Mouse (Mus musculus) limb, embryonic 14.5 days (tissue): ENCODE results near the gene Pnmt. TPM values are rescaled to one million over a fixed set of nuclear protein-coding genes. Genes with fewer than 3 reads are reported as not detected.
A peak's percentile ranks its signal among the peaks of the same experiment; 100 is the strongest.

Source experiments
- ATAC-seq: fragments of 200-750 bp; cut with Nextera tagmentation; 2 replicates; pipeline ENCODE4 v1.8.0; 2017; ENCODE audit warnings: low read depth, moderate number of reproducible peaks, moderate TSS enrichment; ENCODE audit not compliant: low FRiP score
- DNase-seq: peaks from one replicate; pipeline ENCODE4 v3.0.0-alpha.2; 2015; ENCODE audit warnings: low spot score
- H3K27ac ChIP-seq: fragments of 300-500 bp; sonication (generic); replicated peaks from 2 replicates; pipeline ENCODE4 v1.5.1; 2014; ENCODE audit warnings: low read depth, mild to moderate bottlenecking, low read length, moderate library complexity, mixed read lengths
- H3K27me3 ChIP-seq: fragments of 300-500 bp; sonication (generic); 2 replicates; pipeline ENCODE4 v1.6.1; 2014; ENCODE audit warnings: low read length, mixed read lengths; ENCODE audit not compliant: control insufficient read depth, insufficient read depth
- H3K36me3 ChIP-seq: fragments of 300-500 bp; sonication (generic); 2 replicates; pipeline ENCODE4 v1.6.1; 2014; ENCODE audit warnings: mild to moderate bottlenecking, low read length, moderate library complexity, mixed read lengths; ENCODE audit not compliant: control insufficient read depth, insufficient read depth
- H3K4me1 ChIP-seq: fragments of 300-500 bp; sonication (generic); 2 replicates; pipeline ENCODE4 v1.6.1; 2014; ENCODE audit warnings: antibody characterized with exemption, low read length, mixed read lengths; ENCODE audit not compliant: control insufficient read depth, insufficient read depth
- H3K4me2 ChIP-seq: fragments of 300-500 bp; sonication (generic); replicated peaks from 2 replicates; pipeline ENCODE4 v1.6.1; 2014; ENCODE audit warnings: low read depth, mild to moderate bottlenecking, low read length, moderate library complexity; ENCODE audit not compliant: severe bottlenecking
- H3K4me3 ChIP-seq: fragments of 300-500 bp; sonication (generic); replicated peaks from 2 replicates; pipeline ENCODE4 v1.5.1; 2014; ENCODE audit warnings: low read length
- H3K9ac ChIP-seq: fragments of 300-500 bp; sonication (generic); 2 replicates; pipeline ENCODE4 v1.6.1; 2014; ENCODE audit warnings: mild to moderate bottlenecking, low read depth, low read length, moderate library complexity; ENCODE audit not compliant: severe bottlenecking
- H3K9me3 ChIP-seq: fragments of 300-500 bp; sonication (generic); 2 replicates; pipeline ENCODE4 v1.6.1; 2016; ENCODE audit warnings: low read length; ENCODE audit not compliant: control insufficient read depth
- POLR2A ChIP-seq: fragments of 200-500 bp; IDR thresholded peaks from 2 replicates; pipeline ENCODE4 v1.8.0; 2012; ENCODE audit warnings: inconsistent platforms, mild to moderate bottlenecking, moderate library complexity, borderline replicate concordance; ENCODE audit not compliant: insufficient read depth, insufficient read length; ENCODE audit errors: extremely low read depth
- WGBS: fragments of 180-500 bp; shearing (Covaris S2); extraction: QIAGEN DNeasy Blood & Tissue Kit; methylation state at CpG from one replicate; pipeline ENCODE4 v1.1.7; 2014; 5-methylcytosine and 5-hydroxymethylcytosine counted together
- polyA plus RNA-seq, 2 experiments: library from polyadenylated mRNA; depleted of rRNA in 1 of 2; stranded (reverse) in 1 of 2; unstranded in 1 of 2; fragments of >200 nt; fragmentation: Nextera tagmentation in 1 of 2; extraction: Ambion mirVana in 1 of 2; gene quantifications; 2 replicates each; pipeline versions ENCODE4 v1.2.1 to v1.2.3; 2012 to 2014

Gene Pnmt
- polyA plus RNA-seq, 2 experiments: 1.3 to 1.4 TPM

DNA sequence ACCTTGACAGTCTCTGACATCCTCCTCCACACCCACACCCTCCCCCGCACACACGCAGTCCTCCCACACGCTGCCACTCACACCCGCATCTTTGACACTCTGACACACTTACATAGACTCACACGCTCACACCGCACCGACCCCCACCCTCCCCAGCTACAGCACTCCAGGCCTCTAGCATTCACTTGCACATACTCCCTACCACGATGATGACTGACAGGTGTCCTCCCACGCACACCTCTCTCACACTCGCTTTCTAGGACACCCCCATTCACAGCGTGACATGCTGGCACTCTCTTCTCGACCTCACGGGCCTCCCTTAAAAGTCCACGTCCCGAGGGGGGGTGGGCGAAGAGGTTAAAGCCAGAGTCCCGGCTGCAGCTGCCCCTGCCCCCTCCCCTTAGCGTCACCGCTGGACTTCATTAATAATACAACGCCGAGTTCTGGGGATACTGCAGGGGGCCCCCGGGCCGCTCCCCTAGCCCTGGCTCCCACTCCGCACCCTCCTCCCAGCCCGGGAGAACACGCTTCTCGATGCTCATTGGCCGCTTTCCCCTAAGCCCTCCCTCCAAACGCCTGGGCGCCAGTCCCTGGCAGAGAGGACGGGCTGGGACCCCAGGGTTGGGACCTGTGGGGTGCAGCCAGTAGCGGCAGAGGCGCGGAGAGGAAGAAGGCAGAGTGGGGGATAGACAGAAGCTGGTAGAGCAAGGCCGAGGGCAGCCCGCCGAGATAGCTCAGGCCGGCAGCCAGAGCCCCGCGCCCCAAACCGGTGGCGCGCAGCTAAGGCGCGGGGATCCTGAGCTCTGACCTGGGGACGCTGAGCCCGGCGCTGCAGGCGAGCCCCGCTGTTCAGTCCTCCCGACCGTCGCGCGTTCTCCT is 37.9 kb upstream of the Pnmt start, which contains the start of gene Ppp1r1b:
TSS of gene Ppp1r1b (plus strand) at position 322 of the 879 bp plus-strand sequence.
- no peak within 1 kb of the TSS for H3K27ac ChIP-seq
- peaks cover 5% of the 10 kb centered on the region; the same call in 1 of the 2 replicates for H3K4me1 ChIP-seq
- DNase-seq (no peak), ATAC-seq (peak; percentile 82)
- peak within 1 kb of the TSS; percentile 50 for H3K9ac ChIP-seq
- no peak for TF ChIP-seq POLR2A
- peaks cover 76% of the 10 kb centered on the region for H3K27me3 ChIP-seq
- H3K4me2 ChIP-seq: peak within 1 kb of the TSS; percentile 74
- no peaks in the 10 kb centered on the region for H3K36me3 ChIP-seq
- peak within 1 kb of the TSS; percentile 41 for H3K4me3 ChIP-seq
- whole genome bisulfite sequencing: 1% methylated on average over 46 of the region's 55 CpGs
- H3K9me3 ChIP-seq: no peaks in the 10 kb centered on the region

DNA sequence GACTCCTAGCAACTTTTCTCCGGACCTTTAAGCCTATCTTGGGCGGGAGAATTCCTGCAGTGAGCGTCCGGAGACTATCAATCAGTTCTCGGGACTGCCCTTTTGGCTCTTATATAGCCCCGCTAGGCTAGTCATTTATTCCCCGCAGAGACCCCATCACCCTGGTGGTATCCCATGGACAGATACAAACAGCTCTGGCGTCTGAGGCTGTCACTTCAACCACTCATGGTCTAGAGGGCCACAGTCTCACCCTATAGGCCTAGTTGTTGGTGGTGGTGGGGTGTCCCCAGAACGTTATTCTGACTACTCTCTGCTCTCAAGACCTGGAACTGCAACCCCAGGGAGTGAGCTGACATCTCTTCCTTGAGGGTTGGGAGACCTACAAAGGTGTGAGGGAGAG is 36.9 kb upstream of the Pnmt start:
- Histone ChIP-seq H3K9me3 (no peaks in the 10 kb centered on the region), H3K27me3 (peaks cover 76% of the 10 kb centered on the region), H3K9ac (peak overlapping the region; percentile 50; the same call in 1 of the 2 replicates), H3K4me3 (peak overlapping the region; percentile 41), H3K4me2 (peak overlapping the region; percentile 74), H3K27ac (no peak overlapping the region), H3K4me1 (peaks cover 5% of the 10 kb centered on the region; the same call in 1 of the 2 replicates), H3K36me3 (no peaks in the 10 kb centered on the region)
- no peak for DNase-seq
- TF ChIP-seq POLR2A: no peak
- ATAC-seq: no peak
- 8% methylated on average over 9 of the region's 9 CpGs for WGBS

DNA sequence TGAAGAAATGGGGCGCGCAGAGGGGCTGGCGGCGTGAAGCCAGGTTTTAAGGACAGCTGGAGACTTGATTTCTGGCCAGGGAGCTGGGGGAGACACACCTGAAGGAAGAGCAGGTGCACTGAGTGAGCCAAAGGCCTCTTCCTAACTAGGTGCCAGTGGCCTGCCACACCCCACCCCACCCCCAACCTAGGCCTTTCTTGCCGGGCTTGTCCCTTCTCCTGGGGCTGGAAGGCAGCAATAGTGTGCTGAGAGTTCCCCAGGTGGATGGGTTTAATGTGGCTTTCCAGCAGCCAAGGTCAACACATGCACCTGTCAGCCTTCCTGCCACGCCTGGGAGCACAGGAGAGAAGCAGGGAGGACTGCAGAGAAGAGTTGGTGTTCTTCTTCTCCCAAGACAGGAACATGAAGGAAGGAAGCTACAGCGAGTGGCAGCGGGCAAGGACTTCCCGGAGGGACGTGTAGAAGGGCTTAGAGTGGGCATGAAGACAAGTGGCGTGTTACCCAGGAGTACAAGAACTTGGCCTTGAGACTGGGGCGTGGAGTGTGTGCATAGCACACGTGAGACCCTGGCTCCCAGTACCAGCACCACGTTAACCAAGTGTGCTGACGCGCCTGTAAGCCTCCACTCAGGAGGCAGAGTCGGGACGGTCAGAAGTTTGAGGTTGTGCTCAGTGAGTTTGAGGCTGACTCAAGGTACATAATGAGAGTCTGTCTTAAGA is 33.8 kb upstream of the Pnmt start:
- Histone ChIP-seq H3K4me3 (no peak overlapping the region), H3K4me1 (peaks cover 13% of the 10 kb centered on the region; the same call in 1 of the 2 replicates), H3K27me3 (peaks cover 50% of the 10 kb centered on the region), H3K27ac (no peak overlapping the region), H3K9ac (no peak overlapping the region), H3K9me3 (no peaks in the 10 kb centered on the region), H3K4me2 (no peak overlapping the region), H3K36me3 (no peaks in the 10 kb centered on the region)
- DNase-seq (no peak), ATAC-seq (no peak)
- WGBS: 76% methylated on average over 18 of the region's 18 CpGs
- TF ChIP-seq POLR2A: no peak

DNA sequence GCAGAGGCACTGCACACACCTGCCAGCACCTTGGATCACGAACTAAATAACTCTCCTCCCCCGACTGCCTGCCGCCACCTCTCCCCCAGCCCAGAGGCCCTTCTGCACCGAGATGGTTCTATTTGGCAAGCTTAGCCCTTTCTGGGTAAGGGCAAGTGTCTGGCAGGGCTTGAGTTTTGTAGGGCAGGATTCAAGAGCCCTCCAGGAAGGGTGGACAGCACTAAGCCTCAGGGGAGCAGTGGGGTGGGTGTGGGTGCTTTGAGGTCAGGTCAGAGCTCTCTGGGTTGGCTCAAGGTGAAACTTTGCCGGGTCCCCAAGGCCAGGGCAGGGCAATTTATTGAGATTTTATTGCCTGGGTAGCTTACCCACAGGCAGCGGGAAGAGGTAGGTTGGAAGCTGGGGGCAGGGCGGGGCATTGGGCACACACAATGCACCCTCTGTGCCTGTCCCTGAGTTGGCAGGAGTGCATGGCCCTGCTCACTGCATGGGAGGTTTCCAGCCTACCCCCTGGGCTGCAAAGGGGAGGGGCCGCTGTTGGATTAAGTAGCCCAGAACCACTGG is 32.5 kb upstream of the Pnmt start:
- H3K4me2 ChIP-seq: no peak overlapping the region

DNA sequence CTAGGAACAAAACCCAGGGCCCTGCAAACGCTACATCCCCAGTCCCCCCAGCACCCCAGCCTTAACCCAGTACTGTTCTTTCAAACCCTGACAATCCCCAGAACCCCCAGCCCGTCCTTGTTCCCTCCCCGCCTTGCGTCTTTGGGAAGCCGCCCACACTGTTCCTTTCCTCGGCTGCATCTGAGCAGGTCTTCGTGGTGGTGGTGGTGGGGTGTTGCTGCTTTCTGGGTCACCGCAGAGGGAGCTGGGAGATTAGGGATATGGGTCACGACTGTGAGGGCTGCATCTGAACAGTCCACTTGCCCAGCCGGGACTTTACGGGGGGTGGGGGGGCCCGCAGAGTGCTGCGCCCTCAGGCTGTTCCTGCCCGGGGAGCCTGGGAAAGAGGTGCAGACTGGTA is 31.8 kb upstream of the Pnmt start:
- no peak for ATAC-seq
- Histone ChIP-seq H3K4me1 (peaks cover 18% of the 10 kb centered on the region), H3K36me3 (no peaks in the 10 kb centered on the region), H3K9me3 (no peaks in the 10 kb centered on the region), H3K9ac (no peak overlapping the region), H3K4me3 (no peak overlapping the region), H3K27me3 (peaks cover 30% of the 10 kb centered on the region), H3K4me2 (no peak overlapping the region), H3K27ac (no peak overlapping the region)
- TF ChIP-seq POLR2A: no peak
- no peak for DNase-seq
- 62% methylated on average over 14 of the region's 14 CpGs for WGBS

More for the DNA sequence above, 32.5 kb upstream of the Pnmt start:
- 20% methylated on average over 7 of the region's 8 CpGs for WGBS
- H3K27ac ChIP-seq: no peak overlapping the region
- H3K36me3 ChIP-seq: no peaks in the 10 kb centered on the region
- DNase-seq: no peak
- no peak overlapping the region for H3K9ac ChIP-seq
- H3K4me3 ChIP-seq: no peak overlapping the region
- no peak for TF ChIP-seq POLR2A
- no peak for ATAC-seq
- no peaks in the 10 kb centered on the region for H3K9me3 ChIP-seq
- H3K27me3 ChIP-seq: peaks cover 37% of the 10 kb centered on the region
- peaks cover 12% of the 10 kb centered on the region; the same call in 1 of the 2 replicates for H3K4me1 ChIP-seq
